Mouse (Mus musculus): ENCODE results near the gene P2rx6.

The P2rx6 gene

GRCm38 (mm10) chr16:17561128-17561750 lies 446 bp upstream of the P2rx6 start, which contains the start of gene Lrrc74b:
Gene Lrrc74b (minus strand): TSS chr16:17561247.
- DNase-seq (ENCODE audit: low read depth) = no peak

DNA sequence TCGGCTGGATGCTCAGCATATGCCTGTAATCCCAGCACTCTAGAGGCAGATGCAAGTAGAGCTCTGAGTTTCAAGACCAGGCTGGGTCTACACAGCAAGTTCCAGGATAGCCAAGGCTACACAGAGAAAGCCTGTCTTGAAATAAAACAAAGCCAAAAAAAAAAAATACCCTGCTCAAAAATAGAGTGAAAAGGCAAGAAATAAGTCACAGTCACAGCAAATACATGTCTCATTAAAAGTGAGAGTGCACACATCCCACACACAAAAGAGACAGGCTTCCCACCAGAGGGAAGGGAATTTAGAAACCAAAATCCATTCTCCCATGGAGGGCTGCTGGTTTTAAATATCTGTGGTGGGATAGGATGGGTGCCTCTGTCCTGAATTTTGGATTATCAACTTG lies 1.9 kb downstream of the P2rx6 start:
- no peak for DNase-seq (ENCODE audit: low read depth)

DNA sequence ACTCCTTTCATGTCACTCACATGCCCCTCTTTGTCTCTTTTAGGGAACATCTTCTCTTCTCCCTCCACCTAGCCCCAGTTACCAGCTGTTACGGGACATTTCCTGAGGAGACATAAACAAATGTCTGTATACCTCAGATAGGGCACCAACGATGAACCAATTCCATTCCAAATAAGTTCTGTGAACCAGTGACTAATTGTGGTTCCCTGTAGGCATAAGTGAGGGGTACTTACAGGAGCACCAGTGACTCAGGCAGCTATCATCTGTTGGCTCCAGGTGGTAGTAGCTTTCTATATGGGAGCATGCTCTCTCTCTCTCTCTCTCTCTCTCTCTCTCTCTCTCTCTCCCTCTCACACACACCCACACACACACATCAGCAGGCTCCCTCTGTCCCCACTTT lies 2.5 kb downstream of the P2rx6 start:
- DNase-seq (ENCODE audit: low read depth) = no peak

GRCm38 (mm10) chr16:17564771-17565170 lies 3.1 kb downstream of the P2rx6 start:
- no peak for DNase-seq (ENCODE audit: low read depth)

DNA sequence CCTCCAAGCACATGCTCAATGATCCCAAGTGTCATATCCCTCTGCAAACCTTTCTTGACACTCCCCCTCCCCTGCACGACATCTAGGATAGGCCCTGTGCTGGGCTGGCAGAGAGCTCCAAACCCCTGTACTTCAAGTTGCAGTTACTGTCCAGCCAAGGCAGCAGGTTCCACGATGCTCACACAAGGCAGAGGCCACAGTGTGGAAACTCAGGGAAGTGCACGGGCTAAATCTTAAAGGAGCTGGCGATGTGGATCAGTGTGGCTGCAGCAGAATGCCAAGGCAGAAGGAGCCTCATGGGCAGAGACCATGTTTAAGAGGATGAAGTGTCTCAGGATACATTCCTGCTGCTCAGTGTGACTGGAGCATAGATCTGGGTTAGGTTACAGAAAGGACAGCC lies 4.5 kb downstream of the P2rx6 start:
- no peak for DNase-seq (ENCODE audit: low read depth)

DNA sequence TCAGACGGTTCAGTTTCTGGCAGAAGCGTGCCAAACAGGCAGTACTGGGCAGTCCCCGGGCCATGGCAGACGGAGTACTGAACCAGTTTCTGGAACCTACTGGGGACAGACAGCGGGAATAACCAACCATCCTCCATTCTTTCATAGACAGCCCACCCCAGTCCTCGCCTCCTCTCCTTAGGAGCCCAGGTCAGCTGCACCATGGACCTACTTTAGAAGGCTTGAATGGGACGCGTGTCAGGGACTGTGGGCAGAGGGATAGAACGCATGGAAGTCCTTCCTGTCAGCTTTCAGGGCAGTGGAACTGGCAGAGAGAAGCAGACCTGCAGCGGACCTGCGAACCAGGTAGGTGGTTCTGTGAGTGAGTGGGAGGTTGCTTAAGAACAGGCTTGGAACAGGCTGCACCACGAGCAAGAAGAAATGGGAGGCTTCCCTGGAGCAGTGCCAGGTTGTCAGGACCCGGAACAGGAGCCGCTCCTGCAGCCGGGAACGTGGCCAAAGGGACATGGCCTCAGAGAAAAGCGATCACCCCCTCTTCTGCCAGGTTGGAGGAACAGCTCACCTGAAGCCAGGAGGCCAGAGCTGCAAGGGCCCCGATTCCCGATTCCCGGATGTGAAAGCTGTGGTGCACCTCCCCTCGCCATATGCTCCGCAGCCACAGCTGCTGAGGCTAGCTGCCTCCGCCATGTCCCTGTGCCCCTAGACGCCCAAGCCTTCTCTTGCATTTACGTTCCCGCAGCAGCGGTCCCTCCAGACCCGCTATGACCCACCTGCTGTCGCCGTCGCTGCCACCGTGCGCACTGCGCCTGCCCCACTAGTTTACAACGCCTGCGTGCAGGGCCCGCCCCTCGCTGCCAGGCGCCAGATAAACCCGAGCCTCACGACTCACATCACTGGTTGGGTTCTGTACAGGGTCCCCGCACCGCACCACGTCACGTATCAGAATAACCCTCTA lies 14.5 kb downstream of the P2rx6 start:
- DNase-seq (ENCODE audit: low read depth) = no peak

DNA sequence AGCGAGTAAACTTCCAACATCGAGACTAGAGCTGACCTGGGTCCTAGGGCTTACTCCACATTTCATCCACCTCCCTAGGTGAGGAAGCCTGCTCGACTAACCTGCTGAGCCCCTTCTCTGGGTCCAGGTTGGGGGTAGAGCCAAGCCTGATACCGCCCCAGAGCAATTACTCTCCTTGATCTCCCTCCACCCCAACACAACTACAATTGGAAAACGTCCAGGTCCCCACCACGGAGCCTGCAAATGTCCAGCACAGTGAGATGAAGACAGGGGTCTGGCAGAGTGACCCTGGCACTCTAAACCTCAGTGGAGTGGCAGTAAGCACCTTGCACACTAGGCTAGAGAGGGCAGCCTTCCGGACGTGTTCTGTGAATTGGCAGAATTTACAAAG lies 15.1 kb downstream of the P2rx6 start:
- no peak for DNase-seq (ENCODE audit: low read depth)

DNA sequence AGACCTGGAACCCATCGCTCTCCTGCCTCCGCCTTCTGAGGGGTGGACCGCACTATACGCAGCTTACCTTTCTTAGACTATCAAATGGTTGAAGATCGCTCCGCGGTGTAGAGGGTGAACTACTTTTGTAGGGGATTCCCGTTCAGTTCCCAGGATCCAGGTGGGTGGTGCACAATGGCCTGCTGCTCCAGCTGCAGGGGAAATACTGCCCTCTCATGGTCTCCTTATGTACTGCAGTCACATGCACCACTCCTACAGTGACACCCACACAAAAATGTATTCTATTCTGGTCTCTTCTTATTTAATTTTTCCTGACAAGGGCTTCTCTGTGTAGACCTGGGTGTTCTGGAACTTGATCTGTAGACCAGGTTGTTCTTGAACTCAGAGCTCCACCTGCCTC lies 21.4 kb downstream of the P2rx6 start, which contains the start of gene Slc7a4:
Gene Slc7a4, minus strand, starts transcription at position 151 of the 400 bp plus-strand sequence.
- DNase-seq (ENCODE audit: low read depth) = peak; percentile 54

GRCm38 (mm10) chr16:17584555-17584954 lies 22.9 kb downstream of the P2rx6 start:
- DNase-seq (ENCODE audit: low read depth) = no peak

DNA sequence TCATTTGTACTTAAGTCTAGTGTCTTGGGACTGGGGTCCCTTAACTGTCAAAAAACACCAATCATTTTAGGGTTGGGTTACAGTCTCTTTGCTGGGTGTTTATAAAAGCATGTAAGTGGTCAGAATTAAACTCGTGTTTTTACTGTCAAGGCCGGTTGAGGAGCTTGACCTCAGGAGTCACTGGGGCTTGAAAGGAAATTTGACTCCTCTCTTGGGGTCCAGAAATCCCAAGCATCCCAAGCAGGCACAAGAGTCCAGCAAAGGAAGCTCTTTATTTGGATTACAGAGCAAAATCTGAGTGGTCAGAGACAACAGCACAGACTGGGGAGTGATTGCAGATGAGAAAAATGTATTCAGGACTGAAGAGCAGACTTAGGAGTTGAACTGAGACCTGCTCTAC lies 29.0 kb downstream of the P2rx6 start:
- no peak for DNase-seq (ENCODE audit: low read depth)

- peak; percentile 15 for DNase-seq (ENCODE audit: low read depth)
Measured at GRCm38 (mm10) chr16:17600944-17601562, 39.4 kb downstream of the P2rx6 start.

DNA sequence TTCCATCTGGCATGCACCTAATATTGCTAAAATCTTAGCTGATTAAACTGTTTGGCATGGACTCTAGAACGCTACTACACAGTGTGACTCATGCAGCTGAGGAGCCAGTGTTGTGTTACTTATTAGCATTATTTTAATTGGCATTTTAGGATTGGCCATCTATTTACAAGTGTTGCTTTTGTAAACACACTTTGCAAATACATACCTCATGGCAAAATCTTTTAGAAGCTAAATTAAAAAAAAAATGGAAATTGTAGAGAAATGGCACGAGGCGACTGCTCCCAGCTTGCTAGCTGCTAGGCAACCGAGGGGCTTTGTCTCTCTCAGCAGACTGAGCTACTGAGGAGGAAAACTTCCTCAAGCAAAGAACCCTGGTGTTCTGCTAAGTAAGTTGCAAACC lies 43.3 kb downstream of the P2rx6 start:
- no peak for DNase-seq (ENCODE audit: low read depth)

DNA sequence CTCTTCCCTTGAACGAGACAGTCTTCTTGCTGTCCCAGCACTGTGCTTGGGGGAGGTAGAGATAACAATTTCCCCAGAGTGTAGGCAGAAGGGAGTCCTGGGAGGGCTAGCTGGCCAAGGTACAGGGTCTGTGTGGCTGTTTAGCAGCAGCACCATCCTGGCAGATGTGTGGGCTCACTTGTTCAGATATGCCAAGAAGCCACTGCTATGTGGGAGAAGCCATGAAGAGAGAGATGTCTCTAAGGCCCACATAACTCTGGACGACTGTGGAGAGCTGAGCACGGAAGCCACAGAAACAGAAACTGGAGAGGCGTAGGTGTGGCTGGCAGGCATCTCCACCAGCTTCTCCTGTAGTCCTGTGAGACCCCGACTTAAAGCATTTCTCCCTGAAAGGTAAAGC lies 44.0 kb downstream of the P2rx6 start:
- DNase-seq (ENCODE audit: low read depth) = no peak

DNA sequence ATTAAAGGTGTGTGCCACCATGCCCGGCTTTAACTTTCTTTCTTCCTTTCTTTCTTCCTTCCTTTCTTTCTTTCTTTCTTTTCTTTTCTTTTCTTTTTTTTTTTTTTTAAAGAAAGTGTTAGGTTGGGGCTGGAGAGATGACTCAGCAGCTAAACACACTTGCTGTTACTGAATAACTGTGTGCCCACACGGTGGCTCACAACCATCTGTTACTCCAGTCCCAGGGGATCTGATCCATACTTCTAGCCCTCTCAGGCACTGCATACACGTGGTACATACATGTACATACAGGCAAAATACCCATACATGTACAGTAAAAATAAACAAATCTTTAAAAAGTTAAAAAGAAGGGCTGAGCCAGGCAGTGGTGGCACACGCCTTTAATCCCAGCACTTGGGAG lies 49.7 kb downstream of the P2rx6 start:
- no peak for DNase-seq (ENCODE audit: low read depth)

DNA sequence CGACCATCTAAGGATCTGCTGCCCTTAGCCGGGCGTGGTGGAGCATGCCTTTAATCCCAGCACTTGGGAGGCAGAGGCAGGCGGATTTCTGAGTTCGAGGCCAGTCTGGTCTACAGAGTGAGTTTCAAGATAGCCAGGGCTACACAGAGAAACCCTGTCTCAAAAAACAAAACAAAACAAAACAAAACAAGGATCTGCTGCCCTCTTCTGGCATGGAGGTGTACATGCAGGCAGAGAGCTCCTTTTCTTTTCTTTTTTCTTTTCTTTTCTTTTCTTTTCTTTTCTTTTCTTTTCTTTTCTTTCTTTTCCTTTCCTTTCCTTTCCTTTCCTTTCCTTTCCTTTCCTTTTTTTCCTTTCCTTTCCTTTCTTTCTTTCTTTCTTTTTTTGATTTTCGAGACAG lies 53.1 kb downstream of the P2rx6 start:
- peak; percentile 69 for DNase-seq (ENCODE audit: low read depth)

DNA sequence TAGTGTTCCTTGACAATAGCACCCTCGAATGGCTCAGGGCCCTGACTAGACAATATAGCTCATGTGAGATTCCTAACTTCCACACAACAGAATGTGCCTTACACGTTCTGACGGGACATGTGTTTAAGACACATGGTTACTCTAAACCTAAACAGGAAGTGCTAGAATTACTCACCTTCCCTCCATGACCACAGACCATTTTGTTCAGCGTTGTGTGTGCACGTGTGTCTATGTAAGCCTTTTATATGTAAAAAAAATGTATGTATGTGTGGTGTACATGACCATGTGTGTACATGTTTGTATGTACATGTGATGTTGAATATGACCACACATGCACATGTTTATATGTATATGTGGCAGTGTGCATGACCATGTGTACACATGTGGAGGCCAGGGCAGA lies 54.5 kb downstream of the P2rx6 start:
- DNase-seq (ENCODE audit: low read depth) = peak; percentile 27

- DNase-seq (ENCODE audit: low read depth) = peak; percentile 73
Measured at GRCm38 (mm10) chr16:17617922-17618565, 56.4 kb downstream of the P2rx6 start.

DNA sequence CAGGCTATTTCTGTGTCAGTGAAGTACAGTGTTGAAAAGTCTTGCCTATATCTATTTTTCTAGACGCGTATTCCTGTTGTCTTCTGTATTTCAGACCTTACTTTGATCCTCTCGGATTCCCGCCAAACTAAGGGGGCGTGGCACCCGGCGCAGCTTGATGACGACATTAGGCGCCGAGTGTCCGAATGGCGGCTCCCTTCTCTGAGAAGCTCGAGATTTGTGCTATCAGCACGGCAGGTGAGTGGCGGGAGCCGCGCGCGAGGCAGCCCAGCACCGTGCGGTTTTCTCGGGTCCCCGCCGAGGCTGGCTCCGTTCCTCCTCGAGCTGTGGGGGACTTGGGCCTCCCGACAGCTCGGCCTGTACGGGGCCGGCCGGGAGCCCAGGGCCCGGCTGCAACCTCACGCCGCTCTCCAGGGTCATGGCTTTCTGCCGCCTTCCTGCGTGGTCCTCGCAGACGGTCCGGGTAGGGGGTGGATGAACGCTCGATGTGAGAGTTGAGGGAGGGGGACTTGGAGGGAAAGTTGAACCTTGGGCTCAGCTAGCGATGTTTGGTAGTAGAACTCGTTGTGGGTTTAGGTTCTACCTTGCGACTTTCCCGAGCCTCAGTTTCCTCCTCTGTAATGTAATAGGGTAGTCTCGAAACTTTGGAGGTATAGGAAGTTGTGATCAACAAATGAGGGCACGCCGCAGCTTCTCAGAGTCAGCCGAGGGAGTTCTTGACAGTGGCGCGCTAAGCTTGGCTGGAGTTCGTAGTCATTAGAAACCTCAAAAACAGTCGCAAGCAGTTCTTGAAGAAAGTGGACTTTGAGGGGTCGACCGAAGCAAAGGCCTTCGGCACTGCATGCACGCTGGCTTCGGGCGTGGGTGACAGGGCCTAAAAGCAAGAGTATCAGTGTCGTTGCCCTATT lies 57.8 kb downstream of the P2rx6 start, which contains the start of gene Smpd4:
Gene Smpd4, plus strand, starts transcription at position 157 of the 908 bp plus-strand sequence.
- peak; percentile 94 for DNase-seq (ENCODE audit: low read depth)

DNA sequence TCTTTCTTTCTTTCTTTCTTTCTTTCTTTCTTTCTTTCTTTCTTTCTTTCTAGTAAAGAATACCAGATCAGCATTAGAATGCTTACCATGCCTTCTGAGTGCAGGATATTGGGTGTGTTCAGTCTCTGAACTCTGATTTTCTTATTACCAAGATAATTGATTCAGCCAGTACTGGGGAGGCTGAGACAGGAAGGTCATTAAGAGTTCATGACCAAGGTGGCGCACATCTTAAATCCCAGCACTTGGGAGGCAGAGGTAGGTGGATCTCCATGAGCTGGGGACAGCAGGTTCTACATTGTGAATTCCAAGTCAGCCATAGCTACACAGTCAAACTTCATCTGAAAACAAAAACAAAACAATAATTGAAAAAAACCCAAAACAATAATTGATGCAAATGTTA lies 60.3 kb downstream of the P2rx6 start:
- no peak for DNase-seq (ENCODE audit: low read depth)

GRCm38 (mm10) chr16:17625488-17626268 lies 64.0 kb downstream of the P2rx6 start:
- DNase-seq (ENCODE audit: low read depth) = peak; percentile 35

DNA sequence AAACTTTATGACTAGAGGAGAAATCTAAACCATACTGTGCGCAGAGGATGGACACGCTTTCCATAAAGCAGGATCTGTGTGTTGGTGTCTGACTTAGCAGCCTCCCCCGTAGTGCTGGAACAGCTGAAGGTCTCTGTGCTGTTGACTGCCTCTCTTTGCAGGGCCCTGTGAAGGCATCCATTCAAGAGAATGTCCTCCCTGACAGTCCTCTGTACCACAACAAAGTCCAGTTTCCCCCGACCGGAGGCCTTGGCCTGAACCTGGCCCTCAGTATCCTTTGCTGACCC lies 64.5 kb downstream of the P2rx6 start:
- no peak for DNase-seq (ENCODE audit: low read depth)
